Mouse (Mus musculus) CD4-positive, CD25-positive, alpha-beta regulatory T cell, adult 2 months (primary cell): ENCODE measurements around the gene Lrrc7.

Source experiments
- DNase-seq: peaks from one replicate; pipeline ENCODE4 v3.0.0-alpha.2; 2012; ENCODE audit warnings: low read depth, low spot score

Gene Lrrc7

GRCm38 (mm10) chr3:158561987-158562360, at the start of gene Lrrc7:
Gene Lrrc7, minus strand, starts transcription at chr3:158562221.
- no peak for DNase-seq

- DNase-seq = no peak
These were observed 45.0 kb upstream of the Lrrc7 start for GRCm38 (mm10) chr3:158607065-158607464.

- DNase-seq = no peak
These were observed 43.3 kb upstream of the Lrrc7 start for GRCm38 (mm10) chr3:158605274-158605673.

- DNase-seq = no peak
These were observed 600 bp downstream of the Lrrc7 start for GRCm38 (mm10) chr3:158561256-158561986.

- no peak for DNase-seq
These were observed 1.1 kb downstream of the Lrrc7 start for GRCm38 (mm10) chr3:158560891-158561255.

GRCm38 (mm10) chr3:158559691-158560650, 2.0 kb downstream of the Lrrc7 start:
- DNase-seq = no peak

- no peak for DNase-seq
These were observed 2.8 kb downstream of the Lrrc7 start for GRCm38 (mm10) chr3:158559131-158559658.

- DNase-seq = no peak
These were observed 3.4 kb downstream of the Lrrc7 start for GRCm38 (mm10) chr3:158558631-158559030.

GRCm38 (mm10) chr3:158554280-158554679, 7.7 kb downstream of the Lrrc7 start:
- DNase-seq = no peak

- DNase-seq = no peak
These were observed 9.9 kb downstream of the Lrrc7 start for GRCm38 (mm10) chr3:158552105-158552504.

- no peak for DNase-seq
These were observed 18.5 kb downstream of the Lrrc7 start for GRCm38 (mm10) chr3:158543481-158543880.

GRCm38 (mm10) chr3:158532859-158533258, 29.2 kb downstream of the Lrrc7 start:
- no peak for DNase-seq

GRCm38 (mm10) chr3:158528471-158528870, 33.5 kb downstream of the Lrrc7 start:
- no peak for DNase-seq

GRCm38 (mm10) chr3:158493730-158494129, 68.3 kb downstream of the Lrrc7 start:
- DNase-seq = no peak

GRCm38 (mm10) chr3:158479677-158480076, 82.3 kb downstream of the Lrrc7 start:
- no peak for DNase-seq

- no peak for DNase-seq
These were observed 161.4 kb downstream of the Lrrc7 start for GRCm38 (mm10) chr3:158400600-158400999.

- no peak for DNase-seq
These were observed 170.5 kb downstream of the Lrrc7 start for GRCm38 (mm10) chr3:158391534-158391933.

- DNase-seq = no peak
These were observed 174.0 kb downstream of the Lrrc7 start for GRCm38 (mm10) chr3:158388076-158388454.

GRCm38 (mm10) chr3:158387413-158388075, 174.5 kb downstream of the Lrrc7 start:
- DNase-seq = no peak

- no peak for DNase-seq
These were observed 175.2 kb downstream of the Lrrc7 start for GRCm38 (mm10) chr3:158386848-158387247.

GRCm38 (mm10) chr3:158375885-158376284, 186.1 kb downstream of the Lrrc7 start:
- DNase-seq = no peak

GRCm38 (mm10) chr3:158369169-158369568, 192.9 kb downstream of the Lrrc7 start:
- no peak for DNase-seq
